Mouse (Mus musculus) layer of hippocampus, postnatal 25 days (tissue): ENCODE results near the gene Hagh. TPM values are rescaled to one million over a fixed set of nuclear protein-coding genes. Genes with fewer than 3 reads are reported as not detected.
A peak's percentile ranks its signal among the peaks of the same experiment; 100 is the strongest.

Experiments used
- DNase-seq, 2 experiments: peaks; one replicate each; pipeline ENCODE4 v3.0.0; 2022; ENCODE audit warnings: mixed read lengths in 2 of 2, low spot score in 1 of 2; ENCODE audit errors: extremely low spot score in 1 of 2
- total RNA-seq, 2 experiments: library from RNA; stranded (reverse); gene quantifications; 2 replicates each; pipeline ENCODE4 v1.2.3; 2021

Hagh gene
- total RNA-seq, 2 experiments from 2014 or later = 127 to 136 TPM

DNA sequence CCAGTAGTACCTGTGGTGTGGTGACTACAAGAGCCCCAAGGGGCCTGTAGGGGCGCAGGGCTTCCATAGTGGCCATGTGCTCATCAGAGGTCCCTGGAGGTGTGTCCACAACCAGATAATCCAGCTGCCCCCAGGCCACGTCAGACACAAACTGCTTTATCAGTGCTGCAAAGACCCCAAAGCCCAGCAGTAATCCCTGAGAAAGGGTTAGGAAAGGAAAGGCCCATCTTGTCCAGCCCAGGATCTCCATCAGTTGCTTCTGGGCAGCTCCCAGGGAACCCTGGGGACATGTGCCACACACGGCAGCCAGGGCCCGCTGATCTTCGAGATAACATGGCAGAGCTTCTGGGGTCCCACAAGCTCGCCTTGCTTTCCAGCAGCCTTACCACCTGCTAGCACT is 44.4 kb downstream of the Hagh start:
- no peak for DNase-seq

GRCm38 (mm10) chr17:24885356-24886133 is 45.6 kb downstream of the Hagh start:
- no peak for DNase-seq

- DNase-seq = peak; percentile 93
These were observed 46.4 kb downstream of the Hagh start, which contains the start of the genes Nubp2 and Spsb3 for GRCm38 (mm10) chr17:24886134-24886931. TSS of gene Nubp2 (minus strand) at chr17:24886349. TSS of gene Spsb3 (plus strand) at chr17:24886643.

DNA sequence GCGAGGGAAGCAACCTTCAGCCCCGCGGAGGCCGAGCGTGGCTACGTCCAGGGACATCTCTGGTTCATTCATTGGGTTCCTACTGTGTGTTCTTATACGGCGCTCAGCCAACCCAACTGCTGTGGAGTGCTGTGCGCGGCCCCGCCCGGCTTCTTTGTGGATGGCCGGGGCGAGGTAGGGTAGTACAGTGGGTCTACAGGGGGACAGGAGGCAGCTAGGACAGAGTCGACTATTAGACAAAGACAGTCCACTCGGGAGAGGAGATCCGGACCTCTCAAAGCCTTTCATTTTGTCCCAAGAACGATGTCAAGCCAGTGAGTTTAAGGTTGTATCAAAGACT is 47.0 kb downstream of the Hagh start:
- DNase-seq = no peak

GRCm38 (mm10) chr17:24887291-24888080 is 47.5 kb downstream of the Hagh start:
- DNase-seq = no peak

GRCm38 (mm10) chr17:24888862-24889261 is 48.9 kb downstream of the Hagh start:
- no peak for DNase-seq

DNA sequence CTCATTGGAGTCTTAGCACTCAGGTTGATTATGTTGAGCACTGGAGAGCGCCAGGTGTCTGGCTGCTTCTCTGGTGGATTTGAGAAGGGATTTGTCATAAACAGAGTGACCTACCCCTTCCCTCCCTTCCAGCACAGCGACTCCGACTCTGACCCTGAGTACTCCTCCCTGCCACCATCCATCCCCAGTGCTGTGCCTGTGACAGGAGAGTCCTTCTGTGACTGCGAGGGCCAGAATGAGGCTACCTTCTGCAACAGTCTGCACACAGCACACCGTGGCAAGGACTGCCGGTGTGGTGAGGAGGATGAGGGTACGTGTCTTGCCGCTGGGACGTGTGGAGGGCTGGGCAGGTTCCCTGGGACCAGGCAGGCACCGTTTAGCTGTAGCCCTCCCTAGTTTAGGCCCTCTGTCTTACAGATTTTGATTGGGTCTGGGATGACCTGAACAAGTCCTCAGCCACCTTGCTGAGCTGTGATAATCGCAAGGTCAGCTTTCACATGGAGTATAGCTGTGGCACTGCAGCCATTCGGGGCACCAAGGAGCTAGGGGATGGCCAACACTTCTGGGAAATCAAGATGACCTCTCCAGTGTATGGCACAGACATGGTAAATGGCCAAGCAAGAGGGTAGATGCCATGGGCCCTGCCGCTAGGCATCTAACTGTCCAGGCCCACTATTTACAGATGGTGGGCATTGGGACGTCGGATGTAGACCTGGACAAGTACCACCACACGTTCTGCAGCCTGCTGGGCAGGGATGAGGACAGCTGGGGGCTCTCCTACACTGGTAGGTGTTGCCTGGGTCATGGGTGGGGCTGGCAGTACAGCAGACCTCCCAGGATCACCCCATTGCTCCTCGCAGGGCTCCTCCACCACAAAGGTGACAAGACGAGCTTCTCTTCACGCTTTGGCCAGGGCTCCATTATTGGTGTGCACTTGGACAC is 50.5 kb downstream of the Hagh start:
- no peak for DNase-seq

GRCm38 (mm10) chr17:24891321-24891720 is 51.4 kb downstream of the Hagh start:
- no peak for DNase-seq

DNA sequence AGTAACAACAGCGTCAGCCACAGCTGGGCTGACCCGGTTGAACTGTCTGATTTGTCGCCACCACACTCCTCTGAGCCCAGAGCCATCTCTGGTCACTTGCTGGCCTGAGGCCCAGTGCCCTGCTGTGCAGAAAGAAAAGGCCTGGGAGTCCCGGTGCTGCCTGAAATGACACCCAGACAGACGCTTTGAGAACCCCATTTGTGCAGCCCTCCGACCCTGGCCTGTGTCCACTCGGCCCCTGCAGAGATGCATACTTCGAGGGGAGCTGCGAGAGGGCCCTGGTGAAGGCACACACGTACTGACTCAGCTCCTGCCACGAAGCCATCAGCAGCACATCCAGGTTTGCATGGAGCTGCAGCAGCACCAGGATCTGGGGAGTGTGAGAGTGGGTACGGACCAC is 52.8 kb downstream of the Hagh start:
- no peak for DNase-seq

GRCm38 (mm10) chr17:24893276-24893675 is 53.3 kb downstream of the Hagh start:
- no peak for DNase-seq

DNA sequence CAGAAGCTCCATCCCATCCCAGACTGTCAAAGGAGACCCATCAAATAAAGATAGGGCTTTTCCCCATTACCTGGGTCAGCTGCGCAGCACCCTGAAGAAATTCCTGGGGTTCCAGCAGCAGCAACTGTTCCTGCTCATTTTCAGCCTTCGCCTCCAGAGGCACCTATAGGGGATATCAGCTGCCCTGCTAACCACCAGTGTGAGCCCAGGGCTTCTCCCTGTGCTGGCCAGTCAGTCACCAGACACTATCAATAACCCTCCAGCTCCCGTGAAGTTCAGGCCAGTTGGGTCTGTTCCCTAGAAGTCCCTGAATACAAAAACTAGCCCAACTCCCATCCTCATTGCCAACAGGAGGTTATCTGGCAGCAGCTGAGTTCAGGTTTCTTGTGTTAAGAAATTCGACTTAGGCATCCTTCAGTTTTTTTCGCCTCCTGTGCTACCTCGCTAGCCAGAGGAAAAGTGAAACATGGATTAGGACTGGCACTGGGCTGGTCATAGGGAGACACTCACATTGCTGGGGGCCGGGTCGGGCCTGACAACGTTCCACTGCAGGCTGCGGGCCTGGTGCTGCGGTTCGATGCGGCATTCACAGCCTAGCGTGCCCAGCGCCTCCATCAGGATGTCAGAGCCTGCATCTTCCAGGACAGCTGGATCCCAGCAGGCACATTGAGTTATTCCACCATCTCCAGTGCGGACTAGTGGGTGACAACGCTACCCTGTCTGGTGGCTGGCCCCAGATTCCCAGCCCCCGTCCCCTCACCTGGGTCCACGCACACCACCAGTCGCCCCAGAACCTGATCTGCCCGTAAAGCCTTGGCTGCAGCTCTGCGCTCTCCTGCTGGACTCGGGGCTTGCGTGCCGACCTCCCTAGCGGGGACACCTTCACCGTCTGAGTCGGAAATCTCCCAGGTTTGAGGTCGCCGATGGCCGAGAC is 54.4 kb downstream of the Hagh start:
- DNase-seq = no peak

DNA sequence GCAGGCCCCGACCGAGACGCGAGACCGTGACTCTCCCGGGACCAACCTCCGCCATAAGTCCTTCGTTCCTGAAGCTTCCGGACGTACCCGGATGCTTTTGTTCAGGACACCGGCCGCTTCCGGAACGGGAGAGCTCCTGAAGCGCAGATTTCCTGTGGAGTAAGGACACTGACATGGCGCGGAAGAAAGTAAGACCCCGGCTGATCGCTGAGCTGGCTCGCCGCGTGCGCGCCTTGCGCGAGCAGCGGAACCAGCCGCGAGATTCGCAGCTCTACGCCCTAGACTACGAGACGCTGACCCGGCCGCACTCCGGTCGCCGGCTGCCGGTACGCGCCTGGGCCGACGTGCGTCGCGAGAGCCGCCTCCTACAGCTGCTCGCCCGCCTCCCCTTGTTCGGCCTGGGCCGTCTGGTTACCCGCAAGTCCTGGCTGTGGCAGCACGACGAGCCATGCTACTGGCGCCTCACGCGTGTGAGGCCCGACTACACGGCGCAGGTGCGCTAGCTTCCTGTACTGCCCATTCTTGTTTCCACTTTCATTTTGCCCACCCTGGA is 55.1 kb downstream of the Hagh start, which contains the start of the genes Eme2 and Mrps34:
TSS of gene Eme2 (minus strand) at position 93 of the 553 bp plus-strand sequence.
TSS of gene Mrps34 (plus strand) at position 122 of the 553 bp plus-strand sequence.
- peak; percentile 72 to 84 for DNase-seq

DNA sequence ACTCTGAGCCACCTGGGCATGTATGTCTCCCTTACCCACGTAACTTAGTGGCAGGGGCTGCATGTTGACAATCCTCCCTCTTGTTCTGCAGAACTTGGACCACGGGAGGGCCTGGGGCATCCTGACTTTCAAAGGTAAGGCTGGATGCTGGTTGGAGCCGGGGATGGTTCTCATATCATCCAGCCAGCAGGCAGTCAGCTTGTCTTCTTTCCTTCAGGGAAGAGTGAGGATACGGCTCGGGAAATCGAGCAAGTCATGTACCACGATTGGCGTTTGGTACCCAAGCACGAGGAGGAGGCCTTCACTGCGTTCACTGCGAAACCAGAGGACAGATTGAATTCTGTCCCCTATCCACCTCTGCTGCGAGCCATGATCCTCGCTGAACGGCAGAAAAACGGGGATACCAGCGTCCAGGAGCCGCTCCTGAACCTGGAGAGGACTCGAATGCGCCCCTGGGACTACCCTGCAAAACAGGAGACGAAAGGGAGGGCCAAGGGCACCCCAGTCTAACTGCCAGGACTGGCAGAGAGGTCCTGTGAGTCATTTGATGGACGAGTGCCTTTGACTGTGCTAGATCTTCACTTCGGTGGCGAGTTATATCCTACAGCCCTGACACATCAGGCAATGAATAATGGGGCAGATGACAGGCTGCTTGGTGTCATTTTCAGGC is 55.8 kb downstream of the Hagh start:
- no peak for DNase-seq

DNA sequence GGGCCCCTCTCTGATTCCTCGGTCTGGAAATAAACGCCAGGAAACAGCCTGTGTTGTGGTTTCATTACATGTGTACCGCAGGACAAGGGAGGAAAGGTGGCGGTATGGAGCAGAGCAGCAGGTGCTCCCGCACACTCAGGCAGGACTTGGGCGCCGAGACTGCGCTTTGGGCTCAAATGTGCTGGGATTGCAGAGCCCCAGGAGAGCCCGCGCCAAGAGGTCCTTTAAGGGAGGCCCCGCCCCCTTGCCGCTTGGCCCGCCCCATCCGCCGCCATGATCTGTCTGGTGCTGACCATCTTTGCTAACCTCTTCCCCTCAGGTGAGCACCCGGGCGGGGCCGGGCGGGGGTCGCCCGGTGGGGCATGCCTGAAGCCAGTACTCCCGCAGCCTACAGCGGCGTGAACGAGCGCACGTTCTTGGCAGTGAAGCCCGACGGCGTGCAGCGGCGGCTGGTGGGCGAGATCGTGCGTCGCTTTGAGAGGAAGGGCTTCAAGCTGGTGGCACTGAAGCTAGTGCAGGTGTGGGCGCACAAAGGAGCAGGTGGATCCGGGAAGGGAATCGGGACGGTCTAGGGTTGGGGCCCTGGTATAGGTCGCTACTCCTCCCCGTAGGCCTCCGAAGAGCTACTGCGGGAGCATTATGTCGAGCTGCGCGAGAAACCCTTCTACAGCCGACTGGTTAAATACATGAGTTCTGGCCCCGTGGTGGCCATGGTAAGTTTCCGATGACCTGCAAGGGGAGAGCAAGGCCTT is 56.5 kb downstream of the Hagh start, which contains the start of gene Nme3:
TSS of gene Nme3 (plus strand) at position 260 of the 752 bp plus-strand sequence.
- peak; percentile 64 to 75 for DNase-seq

GRCm38 (mm10) chr17:24896993-24897269 is 57.0 kb downstream of the Hagh start:
- no peak for DNase-seq

DNA sequence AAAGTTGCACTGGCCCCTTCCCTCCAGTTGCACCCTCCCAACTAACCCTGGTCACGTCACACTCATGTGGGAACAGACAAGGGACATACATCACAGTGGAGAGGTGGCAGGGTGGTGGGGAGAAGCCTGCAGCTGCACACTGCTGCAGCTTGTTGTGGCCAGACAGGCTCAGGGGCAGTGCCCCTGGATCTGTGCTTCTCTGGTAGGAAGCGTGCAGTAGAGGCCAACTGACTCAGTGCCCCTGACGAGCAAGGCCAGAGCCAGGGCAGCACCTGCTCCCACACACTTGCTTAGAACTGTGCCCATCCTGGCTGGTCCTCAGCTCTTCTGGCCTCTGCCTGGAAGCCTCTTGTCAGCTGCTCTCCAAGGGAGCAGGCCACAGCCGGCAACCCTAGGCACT is 57.7 kb downstream of the Hagh start:
- DNase-seq = no peak
